20 mouse cellular contexts compared by ENCODE assay signal in genomic region chr7:124680561-124680960, GRCm38 (mm10).
"Had no signal": no experiment of that assay in that cellular context is flagged by ENCODE, and none has a peak within 500 bp of the region (broad histone marks: within the 10 kb centered on the region; RNA-seq: fewer than 3 reads in every experiment).

No protein-coding gene starts in this region.

- H3K4me3 ChIP-seq: kidney, embryonic 15.5 days; limb, embryonic 12.5 days; limb, embryonic 15.5 days had no signal

- H3K4me1 ChIP-seq: kidney, embryonic 15.5 days; limb, embryonic 12.5 days; limb, embryonic 15.5 days; megakaryocyte, embryonic 14.5 days had no signal

- H3K9me3 ChIP-seq: kidney, embryonic 15.5 days; limb, embryonic 12.5 days; limb, embryonic 15.5 days had no signal

- DNase-seq: kidney, adult 2 months; kidney, postnatal 10 days; kidney, postnatal 36 days; liver, postnatal 0 days; lung, embryonic 14.5 days; lung, postnatal 36 days; midbrain, embryonic 14.5 days; thymus, adult 2 months; thymus, postnatal 14 days; thymus, postnatal 4 days had no signal

- H3K9ac ChIP-seq: kidney, embryonic 15.5 days; limb, embryonic 12.5 days; limb, embryonic 15.5 days; liver, embryonic 14.5 days; liver, postnatal 0 days; lung, embryonic 14.5 days had no signal

- H3K36me3 ChIP-seq: kidney, embryonic 15.5 days; limb, embryonic 12.5 days; limb, embryonic 15.5 days had no signal

- H3K27ac ChIP-seq: kidney, embryonic 15.5 days; limb, embryonic 12.5 days; limb, embryonic 15.5 days; liver, embryonic 14.5 days; stomach, postnatal 0 days had no signal

- H3K4me2 ChIP-seq: kidney, embryonic 15.5 days; limb, embryonic 12.5 days; limb, embryonic 15.5 days; liver, embryonic 11.5 days; lung, embryonic 14.5 days; midbrain, embryonic 11.5 days had no signal

- ATAC-seq: intestine, postnatal 0 days; liver, postnatal 0 days; lung, postnatal 0 days had no signal

- H3K27me3 ChIP-seq: kidney, embryonic 15.5 days; limb, embryonic 12.5 days; limb, embryonic 15.5 days; megakaryocyte, embryonic 14.5 days had no signal
